8 mouse cellular contexts compared by ENCODE assay signal in the genomic region with DNA sequence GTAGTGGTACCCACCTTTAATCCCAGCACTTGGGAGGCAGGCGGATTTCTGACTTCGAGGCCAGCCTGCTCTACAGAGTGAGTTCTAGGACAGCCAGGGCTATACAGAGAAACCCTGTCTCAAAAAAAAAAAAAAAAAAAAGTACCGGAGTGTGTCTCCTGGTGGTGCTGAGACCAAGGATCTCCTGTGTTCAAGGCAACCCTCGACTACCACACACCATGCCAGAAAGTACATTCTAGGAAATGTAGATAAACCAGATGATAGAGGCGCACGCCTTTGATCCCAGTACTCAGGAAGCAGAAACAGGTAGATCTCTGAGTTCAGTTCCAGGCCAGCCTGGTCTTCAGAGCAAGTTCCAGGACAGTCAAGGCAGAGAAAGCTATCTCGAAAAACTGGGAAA. TPM values are rescaled to one million over a fixed set of nuclear protein-coding genes. Genes with fewer than 3 reads are reported as not detected.
A peak's percentile ranks its signal among the peaks of the same experiment; 100 is the strongest.
DNase-seq lines count a peak whose midpoint lies in the region; ATAC-seq and TF ChIP-seq lines count a peak whose summit lies in the region.

No protein-coding gene starts in this region.

- TF ChIP-seq CTCF in liver, adult 2 months (IDR thresholded peaks at IDR 0.05; ENCODE audit: low read depth, low read length) = no peak
- TF ChIP-seq CTCF in intestine, postnatal 0 days (IDR thresholded peaks at IDR 0.05; ENCODE audit: low read depth) = no peak

- peak overlapping the region; percentile 37 for H3K4me2 ChIP-seq in embryonic facial prominence, embryonic 11.5 days (ENCODE audit: low read depth, low read length)
- peak overlapping the region; percentile 80 for H3K4me2 ChIP-seq in intestine, postnatal 0 days (replicated peaks; ENCODE audit: low read depth)
- H3K4me2 ChIP-seq in neural tube, embryonic 12.5 days (replicated peaks) = peak overlapping the region; percentile 69

- H3K4me1 ChIP-seq in liver, adult 2 months (ENCODE audit: control insufficient read depth, insufficient read depth, low read length) = peaks cover 8% of the 10 kb centered on the region
- H3K4me1 ChIP-seq in embryonic facial prominence, embryonic 11.5 days (ENCODE audit: control insufficient read depth, insufficient read depth, low read length) = no peaks in the 10 kb centered on the region
- no peaks in the 10 kb centered on the region; the same call in 1 of the 2 replicates for H3K4me1 ChIP-seq in intestine, postnatal 0 days (replicated peaks; ENCODE audit: control insufficient read depth, insufficient read depth, low read length)
- peaks cover 19% of the 10 kb centered on the region for H3K4me1 ChIP-seq in neural tube, embryonic 12.5 days

- DNase-seq in liver, adult 2 months (ENCODE audit: extremely low read depth, low read depth, low spot score) = peak; percentile 42
- no peak for DNase-seq in liver
- no peak for DNase-seq in embryonic facial prominence, embryonic 11.5 days (ENCODE audit: low spot score)
- DNase-seq in urinary bladder, adult 18-20 months (ENCODE audit: low spot score in 2 of 2) = no peak
- no peak for DNase-seq in spleen, postnatal 4 days (ENCODE audit: low spot score in 2 of 2)
- no peak for DNase-seq in urinary bladder, postnatal 10 days (ENCODE audit: low spot score)

- ATAC-seq in embryonic facial prominence, embryonic 11.5 days (replicated peaks; ENCODE audit: insufficient number of reproducible peaks, low FRiP score, low TSS enrichment, low read depth) = no peak
- ATAC-seq in intestine, postnatal 0 days = no peak
- 0 out of 2 replicates have a peak, but pooled peaks have one; percentile 18 for ATAC-seq in neural tube, embryonic 12.5 days (ENCODE audit: low FRiP score, low read depth)

- TF ChIP-seq POLR2A in liver, adult 2 months (IDR thresholded peaks at IDR 0.05; ENCODE audit: extremely low read depth, insufficient read depth, low read length) = no peak

- peak overlapping the region; percentile 98; the same call in 1 of the 2 replicates for H3K4me3 ChIP-seq in liver, adult 2 months (ENCODE audit: insufficient read depth, low read depth, low read length)
- H3K4me3 ChIP-seq in embryonic facial prominence, embryonic 11.5 days (ENCODE audit: low read depth, low read length) = peak overlapping the region; percentile 91
- H3K4me3 ChIP-seq in intestine, postnatal 0 days (ENCODE audit: low read depth, low read length) = peak overlapping the region; percentile 95
- peak overlapping the region; percentile 82 for H3K4me3 ChIP-seq in neural tube, embryonic 12.5 days

- peaks cover 16% of the 10 kb centered on the region for H3K79me2 ChIP-seq in liver, adult 2 months (ENCODE audit: control insufficient read depth, insufficient read depth, low read length)

- 35% methylated on average over 7 of the region's 7 CpGs for WGBS in liver, adult 2 months
- 55% methylated on average over 7 of the region's 7 CpGs for WGBS in embryonic facial prominence, embryonic 11.5 days
- 43% methylated on average over 7 of the region's 7 CpGs for WGBS in intestine, postnatal 0 days
- WGBS in neural tube, embryonic 12.5 days = 65% methylated on average over 7 of the region's 7 CpGs

- H3K36me3 ChIP-seq in liver, adult 2 months (ENCODE audit: control insufficient read depth, insufficient read depth, low read length) = peaks cover 9% of the 10 kb centered on the region
- peaks cover 7% of the 10 kb centered on the region for H3K36me3 ChIP-seq in embryonic facial prominence, embryonic 11.5 days (replicated peaks; ENCODE audit: control insufficient read depth, insufficient read depth, low read depth, low read length)
- H3K36me3 ChIP-seq in intestine, postnatal 0 days (ENCODE audit: control insufficient read depth, insufficient read depth) = peaks cover 7% of the 10 kb centered on the region; the same call in 1 of the 2 replicates
- peaks cover 11% of the 10 kb centered on the region for H3K36me3 ChIP-seq in neural tube, embryonic 12.5 days

- no peaks in the 10 kb centered on the region for H3K27me3 ChIP-seq in liver, adult 2 months (ENCODE audit: control insufficient read depth, insufficient read depth, low read length)
- H3K27me3 ChIP-seq in embryonic facial prominence, embryonic 11.5 days (ENCODE audit: control insufficient read depth, insufficient read depth, low read length) = no peaks in the 10 kb centered on the region
- H3K27me3 ChIP-seq in intestine, postnatal 0 days (replicated peaks; ENCODE audit: control insufficient read depth, insufficient read depth, low read length) = no peaks in the 10 kb centered on the region
- no peaks in the 10 kb centered on the region for H3K27me3 ChIP-seq in neural tube, embryonic 12.5 days (replicated peaks)

- no peaks in the 10 kb centered on the region for H3K9me3 ChIP-seq in embryonic facial prominence, embryonic 11.5 days (replicated peaks; ENCODE audit: control insufficient read depth, low read length)
- no peaks in the 10 kb centered on the region for H3K9me3 ChIP-seq in intestine, postnatal 0 days (ENCODE audit: control insufficient read depth)
- H3K9me3 ChIP-seq in neural tube, embryonic 12.5 days = no peaks in the 10 kb centered on the region

- no peak overlapping the region for H3K27ac ChIP-seq in liver, adult 2 months (replicated peaks; ENCODE audit: insufficient read depth, low read depth, low read length)
- no peak overlapping the region for H3K27ac ChIP-seq in embryonic facial prominence, embryonic 11.5 days (replicated peaks; ENCODE audit: low read depth, low read length)
- no peak overlapping the region for H3K27ac ChIP-seq in intestine, postnatal 0 days (ENCODE audit: low read depth, low read length)
- H3K27ac ChIP-seq in neural tube, embryonic 12.5 days = no peak overlapping the region

- H3K9ac ChIP-seq in liver, adult 2 months (ENCODE audit: low read depth, low read length) = peak overlapping the region; percentile 2; the same call in 1 of the 2 replicates
- peak overlapping the region; percentile 70 for H3K9ac ChIP-seq in embryonic facial prominence, embryonic 11.5 days (replicated peaks; ENCODE audit: low read length)
- H3K9ac ChIP-seq in intestine, postnatal 0 days (ENCODE audit: low read depth, low read length) = peak overlapping the region; percentile 96; the same call in 1 of the 2 replicates
- peak overlapping the region; percentile 92 for H3K9ac ChIP-seq in neural tube, embryonic 12.5 days

RNA-seq across cellular contexts. Expression of a gene that starts 0.9 kb away (rescaled TPM):
- total RNA-seq in liver, adult 2 months (2014; rRNA removed) = 57.1 and 61.9 TPM in 2 replicates
- polyA plus RNA-seq in liver, adult 2 months (2012; rRNA removed) = 16.8 and 17.8 TPM in 2 replicates
- polyA plus RNA-seq in embryonic facial prominence, embryonic 11.5 days (2014; fragmentation: Nextera tagmentation; extraction: Ambion mirVana) = 294 and 301 TPM in 2 replicates
- 85.5 and 93.7 TPM in 2 replicates for polyA plus RNA-seq in intestine, postnatal 0 days (2015; fragmentation: Nextera tagmentation; extraction: Ambion mirVana)
- polyA plus RNA-seq in neural tube, embryonic 12.5 days (2016; fragmentation: Nextera tagmentation; extraction: Ambion mirVana) = 261 and 274 TPM in 2 replicates

RNA-seq across cellular contexts. Expression of a gene that starts 21.5 kb away (rescaled TPM):
- total RNA-seq in liver, adult 2 months (2014; rRNA removed) = 4.2 and 5.8 TPM in 2 replicates
- polyA plus RNA-seq in liver, adult 2 months (2012; rRNA removed) = 4.4 and 6.0 TPM in 2 replicates
- 72.6 and 73.2 TPM in 2 replicates for polyA plus RNA-seq in embryonic facial prominence, embryonic 11.5 days (2014; fragmentation: Nextera tagmentation; extraction: Ambion mirVana)
- 10.7 and 12.1 TPM in 2 replicates for polyA plus RNA-seq in intestine, postnatal 0 days (2015; fragmentation: Nextera tagmentation; extraction: Ambion mirVana)
- 115 and 117 TPM in 2 replicates for polyA plus RNA-seq in neural tube, embryonic 12.5 days (2016; fragmentation: Nextera tagmentation; extraction: Ambion mirVana)

Comparison
In these comparisons a context has a peak if more than half of its experiments do, and no peak if none do; other contexts are left out.
1. H3K9ac ChIP-seq: peak in every context shown above with its lines; median percentile 96 in intestine, postnatal 0 days; 92 in neural tube, embryonic 12.5 days; 70 in embryonic facial prominence, embryonic 11.5 days; 2 in liver, adult 2 months.